Comparison of ENCODE assay signal across 27 mouse cellular contexts in genomic region chr10:67529769-67530168, GRCm38 (mm10). TPM values are rescaled to one million over a fixed set of nuclear protein-coding genes. Genes with fewer than 3 reads are reported as not detected.
"Had no signal": no experiment of that assay in that cellular context is flagged by ENCODE, and none has a peak within 500 bp of the region (broad histone marks: within the 10 kb centered on the region; RNA-seq: fewer than 3 reads in every experiment).

No protein-coding gene starts in this region.

- H3K27ac ChIP-seq: embryonic facial prominence, embryonic 10.5 days; embryonic facial prominence, embryonic 12.5 days; embryonic facial prominence, embryonic 13.5 days; embryonic facial prominence, embryonic 15.5 days; forebrain, embryonic 10.5 days; forebrain, embryonic 12.5 days; forebrain, embryonic 13.5 days; forebrain, embryonic 15.5 days; gastrocnemius, adult 2 months; heart, adult 2 months; heart, embryonic 10.5 days had no signal

- H3K36me3 ChIP-seq: embryonic facial prominence, embryonic 10.5 days; embryonic facial prominence, embryonic 12.5 days; embryonic facial prominence, embryonic 13.5 days; embryonic facial prominence, embryonic 15.5 days; forebrain, embryonic 10.5 days; forebrain, embryonic 12.5 days; forebrain, embryonic 15.5 days; heart, embryonic 10.5 days had no signal

- DNase-seq: cerebellum, postnatal 10 days; cerebellum, postnatal 14 days; cerebellum, postnatal 25 days; cerebellum, postnatal 36 days; embryo, embryonic 11 days; forebrain, postnatal 0 days; gastrocnemius, adult 2 months; gastrocnemius, postnatal 10 days; gastrocnemius, postnatal 14 days; gastrocnemius, postnatal 25 days; gastrocnemius, postnatal 36 days; heart, adult 18-20 months; heart, adult 2 months had no signal

- H3K4me2 ChIP-seq: embryonic facial prominence, embryonic 12.5 days; embryonic facial prominence, embryonic 13.5 days; embryonic facial prominence, embryonic 15.5 days; forebrain, embryonic 12.5 days; forebrain, embryonic 13.5 days; forebrain, embryonic 15.5 days; heart, embryonic 11.5 days had no signal

- H3K9ac ChIP-seq: embryonic facial prominence, embryonic 12.5 days; embryonic facial prominence, embryonic 13.5 days; embryonic facial prominence, embryonic 15.5 days; forebrain, embryonic 12.5 days; forebrain, embryonic 13.5 days; forebrain, embryonic 15.5 days; forebrain, postnatal 0 days had no signal

- H3K4me1 ChIP-seq: embryonic facial prominence, embryonic 10.5 days; embryonic facial prominence, embryonic 12.5 days; embryonic facial prominence, embryonic 13.5 days; embryonic facial prominence, embryonic 15.5 days; forebrain, embryonic 12.5 days; heart, embryonic 10.5 days had no signal

- H3K9me3 ChIP-seq: embryonic facial prominence, embryonic 10.5 days; embryonic facial prominence, embryonic 12.5 days; embryonic facial prominence, embryonic 13.5 days; embryonic facial prominence, embryonic 15.5 days; forebrain, embryonic 10.5 days; forebrain, embryonic 12.5 days; forebrain, embryonic 13.5 days; forebrain, embryonic 15.5 days; heart, embryonic 10.5 days had no signal

- H3K4me3 ChIP-seq: embryonic facial prominence, embryonic 10.5 days; embryonic facial prominence, embryonic 12.5 days; embryonic facial prominence, embryonic 13.5 days; embryonic facial prominence, embryonic 15.5 days; erythroblast, embryonic 14.5 days; forebrain, embryonic 10.5 days; forebrain, embryonic 12.5 days; forebrain, embryonic 13.5 days; forebrain, embryonic 15.5 days; gastrocnemius, adult 2 months; heart, adult 2 months; heart, embryonic 10.5 days had no signal

- ATAC-seq: forebrain, embryonic 13.5 days; forebrain, embryonic 14.5 days; forebrain, embryonic 15.5 days; forebrain, embryonic 16.5 days; forebrain, postnatal 0 days had no signal

RNA-seq across cellular contexts. Expression of gene Egr2, which starts 5.5 kb away (rescaled TPM):
- polyA plus RNA-seq: erythroblast, embryonic 14.5 days; forebrain, embryonic 10.5 days; forebrain, embryonic 11.5 days had no signal
